Mouse (Mus musculus): ENCODE data around the gene Nat14. TPM values are rescaled to one million over a fixed set of nuclear protein-coding genes. Genes with fewer than 3 reads are reported as not detected.

The Nat14 gene
- total RNA-seq, 2 experiments from 2014 or later, result 9.9 to 10.1 TPM

DNA sequence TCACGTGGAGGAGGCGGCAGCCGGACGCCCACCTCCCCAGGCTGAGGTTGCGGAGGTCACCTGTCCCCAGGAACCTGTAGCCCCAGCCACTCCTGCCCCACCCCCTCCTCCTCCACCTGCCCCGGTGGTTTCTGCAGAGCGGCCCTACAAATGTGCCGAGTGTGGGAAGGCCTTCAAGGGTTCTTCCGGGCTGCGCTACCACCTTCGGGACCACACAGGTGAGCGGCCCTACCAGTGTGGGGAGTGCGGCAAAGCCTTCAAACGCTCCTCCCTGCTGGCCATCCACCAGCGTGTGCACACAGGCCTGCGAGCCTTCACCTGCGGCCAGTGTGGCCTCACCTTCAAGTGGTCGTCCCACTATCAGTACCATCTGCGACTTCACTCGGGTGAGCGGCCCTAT lies 1.9 kb upstream of the Nat14 start:
- DNase-seq (ENCODE audit: low spot score in 2 of 2), result no peak

DNA sequence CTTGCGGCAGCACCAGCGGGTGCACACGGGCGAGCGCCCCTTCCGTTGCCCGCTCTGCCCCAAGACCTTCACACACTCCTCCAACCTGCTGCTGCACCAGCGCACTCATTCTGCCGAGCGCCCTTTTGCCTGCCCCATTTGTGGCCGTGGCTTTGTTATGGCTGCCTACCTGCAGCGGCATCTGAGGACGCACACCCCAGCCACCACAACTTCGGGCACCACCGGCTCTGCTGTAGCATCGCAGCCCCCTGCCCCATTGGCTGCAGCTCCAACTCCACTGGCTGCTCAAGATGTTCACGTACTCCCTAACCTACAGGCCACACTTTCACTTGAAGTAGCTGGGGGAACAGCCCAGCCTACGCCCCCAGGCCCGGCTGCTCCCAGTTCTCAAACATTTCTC lies 1.3 kb upstream of the Nat14 start:
- DNase-seq (ENCODE audit: low spot score in 2 of 2), result no peak

DNA sequence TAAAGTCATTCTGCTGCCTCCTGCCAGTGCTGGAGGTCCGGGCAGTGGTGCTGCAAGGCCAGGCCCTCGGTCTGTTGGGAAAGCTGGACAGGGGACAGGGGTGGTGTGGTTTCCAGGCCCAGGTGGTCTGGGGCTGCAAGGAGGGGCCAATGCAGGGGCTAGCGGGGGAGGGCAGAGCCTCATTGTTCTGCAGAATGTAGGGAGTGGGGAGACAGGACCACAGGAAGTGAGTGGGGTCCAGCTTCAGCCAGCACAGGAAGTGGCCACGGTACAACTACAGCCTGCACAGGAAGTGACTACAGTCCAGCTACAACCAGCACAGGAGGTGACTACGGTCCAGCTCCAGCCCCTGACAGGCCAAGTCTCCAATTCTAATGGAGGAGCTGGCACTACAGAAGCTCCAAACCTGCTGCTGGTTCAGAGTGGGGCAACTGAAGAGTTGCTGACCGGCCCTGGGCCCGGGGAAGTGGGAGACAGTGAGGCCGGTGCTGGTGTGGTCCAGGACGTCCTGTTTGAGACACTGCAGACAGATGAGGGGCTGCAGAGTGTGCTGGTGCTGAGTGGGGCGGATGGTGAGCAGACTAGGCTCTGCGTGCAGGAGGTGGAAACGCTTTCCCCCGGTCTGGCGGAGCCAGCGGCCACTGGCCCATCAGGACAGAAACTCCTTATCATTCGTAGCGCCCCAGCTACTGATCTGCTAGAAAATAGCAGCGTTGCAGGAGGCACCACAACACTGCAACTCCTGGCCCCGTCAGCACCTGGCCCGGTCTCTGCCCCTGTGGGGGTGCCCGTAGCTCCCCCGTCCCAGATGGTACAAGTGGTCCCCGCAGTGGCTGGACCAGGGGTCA lies 628 bp upstream of the Nat14 start:
- DNase-seq (ENCODE audit: low spot score in 2 of 2), result no peak

DNA sequence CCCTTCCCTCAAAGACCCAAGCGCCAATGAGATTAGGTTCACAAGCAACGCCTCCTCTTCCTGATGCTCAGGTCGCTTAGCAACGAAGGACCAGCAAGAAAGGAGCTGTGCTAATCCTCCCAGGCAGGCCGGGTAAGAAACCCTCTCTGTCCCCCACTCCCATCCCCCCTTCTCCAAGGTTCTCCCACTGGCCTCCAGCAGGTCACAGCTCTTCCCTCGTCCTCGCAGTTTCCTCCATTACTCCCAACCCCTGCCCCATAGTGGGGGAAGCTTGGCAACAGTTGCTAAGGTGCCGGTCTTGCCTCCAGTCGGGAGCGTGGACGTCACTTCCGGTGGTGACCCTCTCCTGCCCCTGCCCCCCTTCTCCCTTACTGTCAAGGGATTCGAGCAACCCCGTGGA lies 680 bp downstream of the Nat14 start:
- peak in 1 of 2 experiments; percentile 49 for DNase-seq (ENCODE audit: low spot score in 2 of 2)

DNA sequence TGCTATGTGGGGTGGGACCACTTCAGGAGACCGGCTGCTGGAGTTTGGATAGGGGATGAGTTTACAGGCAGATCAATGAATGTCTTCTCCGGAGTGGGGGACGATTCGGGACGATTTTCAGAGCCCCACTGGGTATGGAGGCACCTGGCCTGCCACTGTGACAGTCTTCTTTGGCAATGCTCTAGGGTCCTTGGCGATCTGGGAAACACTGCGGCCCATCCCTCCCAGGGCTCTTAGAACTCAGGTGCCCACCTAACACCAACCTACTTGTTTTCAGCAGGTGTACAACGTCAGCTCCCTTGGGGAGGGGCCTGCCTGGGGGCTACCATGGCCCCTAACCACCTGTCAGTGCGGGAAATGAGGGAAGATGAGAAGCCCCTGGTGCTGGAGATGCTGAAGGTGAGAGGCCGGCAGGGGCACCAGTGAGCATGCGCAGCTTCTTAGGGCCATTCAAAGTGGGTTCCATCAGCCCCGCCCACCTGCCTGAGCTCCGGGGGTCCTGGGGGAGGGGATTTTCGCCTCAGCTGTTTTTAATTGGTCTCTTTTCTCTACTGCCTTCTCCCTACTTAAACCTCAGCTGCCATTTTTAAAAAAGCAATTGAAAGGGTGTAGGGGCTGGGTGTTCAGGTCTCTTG lies 1.2 kb downstream of the Nat14 start:
- DNase-seq (ENCODE audit: low spot score in 2 of 2), result no peak

DNA sequence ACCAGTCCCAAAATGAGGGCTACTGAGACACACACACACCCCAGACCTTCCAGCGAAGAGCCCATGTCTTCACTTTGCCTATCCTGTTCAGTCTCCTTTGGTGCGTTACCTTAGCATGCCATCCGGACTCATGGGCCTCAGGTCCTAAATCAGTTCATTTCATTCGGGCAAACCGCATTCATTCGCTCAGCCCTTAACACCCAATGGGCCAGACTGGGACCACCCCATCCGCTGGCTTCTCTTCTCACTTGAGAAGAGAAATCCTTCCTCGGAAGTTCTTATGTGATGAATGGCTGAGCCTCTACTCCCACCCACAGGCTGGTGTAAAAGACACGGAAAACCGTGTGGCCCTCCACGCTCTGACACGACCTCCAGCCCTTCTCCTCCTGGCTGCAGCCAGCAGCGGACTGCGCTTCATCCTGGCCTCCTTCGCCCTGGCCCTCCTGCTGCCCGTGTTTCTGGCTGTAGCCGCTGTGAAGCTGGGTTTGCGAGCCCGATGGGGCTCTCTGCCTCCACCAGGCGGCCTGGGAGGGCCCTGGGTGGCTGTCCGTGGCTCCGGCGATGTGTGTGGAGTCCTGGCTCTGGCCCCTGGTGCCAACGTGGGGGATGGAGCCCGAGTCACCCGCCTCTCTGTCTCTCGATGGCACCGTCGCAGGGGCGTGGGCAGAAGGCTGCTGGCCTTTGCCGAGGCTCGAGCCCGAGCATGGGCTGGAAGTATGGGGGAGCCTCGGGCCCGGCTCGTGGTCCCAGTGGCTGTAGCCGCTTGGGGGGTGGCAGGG lies 1.9 kb downstream of the Nat14 start:
- DNase-seq (ENCODE audit: low spot score in 2 of 2), result no peak

DNA sequence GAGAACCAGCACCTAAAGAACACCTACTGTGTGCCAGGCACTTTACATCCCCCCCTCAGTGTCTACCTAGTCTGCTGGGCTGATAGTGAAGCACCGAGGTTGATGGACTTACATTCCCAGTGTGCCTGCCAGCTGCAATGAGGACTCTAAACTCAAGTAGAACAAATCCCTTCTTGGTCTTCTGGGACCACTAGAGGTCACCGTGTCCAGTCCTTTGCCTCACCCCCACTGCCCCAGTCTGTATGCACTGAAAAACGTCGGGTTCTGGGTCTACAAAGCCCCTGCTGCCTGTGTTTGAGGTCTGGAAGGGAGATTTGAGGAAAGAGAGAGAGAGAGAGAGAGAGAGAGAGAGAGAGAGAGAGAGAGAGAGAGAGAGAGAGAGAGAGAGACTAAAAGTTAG lies 2.7 kb downstream of the Nat14 start:
- no peak for DNase-seq (ENCODE audit: low spot score in 2 of 2)

DNA sequence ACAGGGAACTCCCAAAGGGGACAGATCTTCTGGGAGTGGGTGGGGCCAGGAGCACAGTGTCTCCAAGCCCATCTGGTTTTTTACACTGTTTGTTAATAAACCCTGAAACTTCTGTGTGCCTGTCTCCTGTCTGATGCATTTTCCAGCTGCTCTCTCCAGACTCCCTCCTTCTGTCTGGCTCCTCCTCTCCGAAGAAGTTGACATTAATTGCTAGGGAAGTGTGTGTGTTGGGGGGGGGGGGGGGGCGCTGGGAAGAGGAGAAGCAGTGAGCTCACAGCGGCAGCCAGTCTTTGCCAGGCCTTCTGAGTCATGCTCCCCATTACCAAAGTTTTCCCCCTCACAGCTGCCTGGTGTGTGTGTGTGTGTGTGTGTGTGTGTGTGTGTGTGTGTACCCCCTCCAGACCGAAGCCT lies 3.1 kb downstream of the Nat14 start:
- DNase-seq (ENCODE audit: low spot score in 2 of 2), result no peak

DNA sequence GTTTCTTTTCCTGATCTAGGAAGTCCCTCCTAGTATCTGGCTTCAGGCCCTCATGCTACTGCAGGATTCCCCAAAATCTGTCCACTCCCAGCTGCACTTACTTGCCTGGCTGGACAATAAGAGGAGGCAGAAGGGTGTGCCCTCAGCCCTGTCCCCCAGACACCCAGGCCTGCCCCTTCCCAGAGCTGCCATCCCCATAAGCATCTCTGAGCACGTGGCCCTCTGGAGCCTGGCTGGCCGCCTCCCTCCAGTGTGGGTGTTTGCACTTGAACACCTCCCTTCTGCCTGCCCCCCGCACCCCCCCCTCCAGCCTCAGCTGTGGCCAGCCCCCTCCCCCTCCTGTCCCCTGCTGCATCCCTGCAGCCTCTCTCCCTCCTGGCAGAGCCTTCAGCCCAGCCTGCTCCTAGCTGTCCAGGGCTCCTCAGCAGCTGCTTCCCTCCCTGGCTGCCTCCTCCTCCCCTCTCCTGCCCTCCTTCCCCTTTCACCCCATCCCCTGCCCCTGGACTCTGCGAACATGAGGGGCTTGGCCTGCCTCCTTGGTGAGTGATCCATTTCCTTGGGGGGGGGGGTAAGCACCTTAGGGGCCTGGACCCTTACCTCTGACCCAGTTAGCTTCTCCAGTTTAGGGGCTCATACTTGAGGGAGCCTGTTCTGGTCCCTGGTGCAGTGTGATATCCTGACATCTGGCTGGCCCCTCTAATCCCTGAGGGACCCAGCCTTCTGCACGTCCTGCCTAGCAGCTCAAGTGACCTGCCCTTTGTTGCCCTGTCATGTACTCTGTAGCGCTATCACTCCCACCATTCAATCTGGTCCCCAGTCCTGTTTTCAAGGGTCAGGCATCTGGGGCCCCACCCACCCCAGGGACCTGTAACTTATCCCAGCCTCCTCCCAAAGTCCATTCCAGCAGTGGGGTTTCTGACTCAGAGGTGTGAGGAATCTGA lies 3.9 kb downstream of the Nat14 start, which contains the start of gene Ssc5d:
Gene Ssc5d (plus strand): TSS at position 345 of the 941 bp plus-strand sequence.
- no peak for DNase-seq (ENCODE audit: low spot score in 2 of 2)

DNA sequence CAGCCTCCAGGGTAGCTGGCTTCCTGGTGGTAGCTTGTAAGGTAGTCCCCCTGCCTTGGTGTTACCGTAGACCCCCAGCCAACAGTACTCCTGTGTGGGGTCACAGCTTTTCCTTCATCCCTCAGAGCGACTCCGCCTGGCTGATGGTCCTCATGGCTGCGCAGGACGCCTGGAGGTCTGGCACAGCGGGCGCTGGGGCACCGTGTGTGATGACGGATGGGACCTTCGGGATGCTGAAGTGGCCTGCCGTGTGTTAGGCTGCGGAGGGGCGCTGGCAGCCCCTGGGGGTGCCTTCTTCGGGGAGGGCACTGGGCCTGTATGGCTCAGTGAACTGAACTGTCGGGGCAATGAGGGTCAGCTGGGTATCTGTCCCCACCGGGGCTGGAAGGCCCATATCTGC lies 5.0 kb downstream of the Nat14 start:
- no peak for DNase-seq (ENCODE audit: low spot score in 2 of 2)

DNA sequence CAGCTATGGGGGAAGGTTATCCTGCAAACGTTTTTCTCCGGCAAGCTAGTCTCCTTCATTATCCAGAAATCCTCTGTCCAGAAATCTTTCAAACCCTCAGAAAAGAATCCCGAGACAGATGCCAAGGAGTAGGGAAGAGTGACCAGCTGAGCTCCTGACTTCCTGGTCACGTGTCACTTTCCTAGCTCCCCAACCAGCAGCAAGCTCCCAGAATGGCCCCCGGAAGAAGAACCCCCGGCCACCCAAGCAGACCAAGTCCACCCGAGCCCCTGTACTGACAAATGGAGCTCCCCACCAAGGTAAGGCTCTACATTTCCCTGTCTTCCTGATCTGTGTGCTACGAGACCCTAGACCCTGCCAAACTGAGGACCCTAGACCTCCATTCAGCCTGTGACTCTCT lies 5.9 kb downstream of the Nat14 start:
- DNase-seq (ENCODE audit: low spot score in 2 of 2), result no peak

DNA sequence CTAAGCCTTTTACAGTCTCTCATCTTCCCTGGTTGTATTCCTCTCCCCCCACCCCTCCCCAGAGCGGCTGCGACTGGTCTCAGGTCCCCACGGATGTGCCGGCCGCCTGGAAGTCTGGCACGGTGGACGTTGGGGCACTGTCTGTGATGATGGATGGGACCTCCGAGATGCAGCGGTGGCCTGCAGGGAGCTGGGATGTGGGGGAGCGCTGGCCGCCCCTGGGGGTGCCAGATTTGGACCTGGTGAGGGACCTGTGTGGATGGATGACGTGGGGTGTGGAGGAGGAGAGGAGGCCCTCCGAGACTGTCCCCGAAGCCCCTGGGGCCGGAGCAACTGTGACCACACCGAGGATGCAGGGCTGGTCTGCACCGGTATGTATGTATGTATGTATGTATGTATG lies 6.5 kb downstream of the Nat14 start:
- no peak for DNase-seq (ENCODE audit: low spot score in 2 of 2)

DNA sequence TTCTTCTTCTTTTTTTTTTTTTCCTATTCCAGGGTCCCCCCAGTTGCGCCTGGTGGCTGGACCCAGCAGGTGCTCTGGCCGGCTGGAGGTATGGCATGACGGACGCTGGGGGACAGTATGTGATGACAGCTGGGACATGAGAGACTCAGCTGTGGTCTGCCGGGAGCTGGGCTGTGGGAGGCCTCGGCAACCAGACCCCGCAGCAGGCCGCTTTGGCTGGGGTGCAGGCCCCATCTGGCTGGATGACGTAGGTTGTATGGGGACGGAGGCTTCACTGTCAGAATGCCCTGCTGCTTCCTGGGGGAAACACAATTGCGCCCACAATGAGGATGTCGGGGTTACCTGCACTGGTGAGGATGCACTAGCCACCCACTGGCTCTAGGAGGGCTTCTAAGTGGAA lies 11.3 kb downstream of the Nat14 start:
- DNase-seq (ENCODE audit: low spot score in 2 of 2), result no peak

DNA sequence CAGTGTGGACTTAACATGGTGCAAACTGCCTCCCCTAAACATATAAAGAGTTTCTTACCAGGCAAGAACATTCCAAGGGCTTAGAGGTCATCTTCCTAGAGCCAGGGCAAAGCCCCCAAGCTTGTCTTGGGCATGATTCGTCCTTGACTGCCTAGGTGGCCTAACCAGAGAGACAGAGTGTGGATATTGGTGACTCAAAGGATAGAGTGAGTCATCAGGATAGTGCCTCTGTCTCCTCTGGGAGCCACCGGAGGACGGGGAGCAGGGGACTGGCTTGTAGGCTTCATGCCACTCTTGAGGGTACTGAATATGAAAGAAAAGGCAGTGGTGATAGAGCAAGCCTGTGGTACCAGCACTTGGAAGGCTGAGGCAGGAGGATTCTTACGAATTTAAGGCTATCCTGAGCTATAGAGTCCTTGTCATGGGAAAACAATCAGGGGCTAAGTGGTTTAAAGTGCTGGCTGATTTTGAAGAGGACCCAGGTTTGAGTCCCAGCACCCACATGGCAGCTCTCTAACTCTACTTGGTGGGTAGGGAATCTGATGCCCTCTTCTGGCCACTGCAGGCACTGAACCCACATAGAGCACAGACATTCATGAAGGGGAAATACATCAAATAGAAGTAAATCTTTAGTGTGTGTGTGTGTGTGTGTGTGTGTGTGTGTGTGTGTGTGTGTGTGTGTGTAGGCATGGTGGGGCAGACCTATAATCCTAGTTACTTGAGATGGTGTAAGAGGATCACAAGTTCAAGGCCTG lies 12.5 kb downstream of the Nat14 start:
- DNase-seq (ENCODE audit: low spot score in 2 of 2), result no peak

DNA sequence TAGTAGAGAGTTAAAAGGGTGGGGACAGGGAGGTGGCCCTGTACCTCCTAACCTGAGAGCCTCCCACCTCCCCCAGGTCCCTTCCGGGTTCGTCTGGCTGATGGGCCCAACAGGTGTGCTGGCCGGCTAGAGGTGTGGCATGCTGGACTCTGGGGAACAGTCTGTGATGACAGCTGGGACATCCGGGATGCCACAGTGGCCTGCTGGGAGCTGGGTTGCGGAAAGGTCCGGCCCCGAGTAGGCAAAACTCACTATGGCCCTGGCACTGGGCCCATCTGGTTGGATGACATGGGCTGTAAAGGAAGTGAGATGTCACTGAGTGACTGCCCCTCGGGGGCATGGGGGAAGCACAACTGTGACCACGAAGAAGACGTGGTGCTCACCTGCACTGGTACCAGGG lies 15.0 kb downstream of the Nat14 start:
- DNase-seq (ENCODE audit: low spot score in 2 of 2), result no peak

DNA sequence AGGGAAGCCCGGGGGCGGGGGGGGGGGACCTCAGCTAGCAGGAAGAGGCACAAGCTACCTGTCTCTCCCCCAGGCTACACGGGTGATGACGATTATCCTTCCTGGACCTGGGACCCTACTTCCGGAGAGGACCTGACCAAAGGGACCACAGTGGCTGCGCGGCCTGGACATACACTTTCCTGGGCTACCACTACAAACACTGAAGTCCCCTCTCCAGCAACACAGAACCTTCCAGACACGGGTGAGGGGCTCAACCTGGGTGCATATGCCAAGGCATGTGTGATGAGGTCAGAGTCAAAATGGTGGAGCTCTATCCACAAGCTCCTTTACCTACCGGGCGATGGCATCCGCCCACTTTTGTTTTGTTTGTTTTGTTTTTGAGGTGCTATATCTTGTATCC lies 15.6 kb downstream of the Nat14 start:
- DNase-seq (ENCODE audit: low spot score in 2 of 2), result no peak

DNA sequence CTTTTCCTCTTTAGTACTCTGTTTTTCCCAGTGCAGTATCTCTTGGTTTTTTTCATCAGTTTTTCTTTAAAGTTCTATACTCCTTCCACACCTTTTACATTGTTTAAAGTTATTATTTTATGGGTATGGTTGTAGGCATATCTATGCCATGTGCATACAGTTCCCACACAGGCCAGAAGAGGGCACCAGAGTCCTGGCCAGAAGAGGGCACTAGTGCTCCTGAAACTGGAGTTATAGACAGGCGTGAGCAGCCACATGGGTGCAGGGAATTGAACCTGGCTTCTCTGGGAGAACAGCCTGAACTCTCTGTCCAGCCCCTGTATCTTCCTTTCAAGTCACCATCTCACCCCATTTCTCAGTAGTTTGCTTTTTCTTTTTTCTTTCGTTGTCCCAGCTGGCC lies 16.6 kb downstream of the Nat14 start:
- DNase-seq (ENCODE audit: low spot score in 2 of 2), result peak in 1 of 2 experiments; percentile 58

DNA sequence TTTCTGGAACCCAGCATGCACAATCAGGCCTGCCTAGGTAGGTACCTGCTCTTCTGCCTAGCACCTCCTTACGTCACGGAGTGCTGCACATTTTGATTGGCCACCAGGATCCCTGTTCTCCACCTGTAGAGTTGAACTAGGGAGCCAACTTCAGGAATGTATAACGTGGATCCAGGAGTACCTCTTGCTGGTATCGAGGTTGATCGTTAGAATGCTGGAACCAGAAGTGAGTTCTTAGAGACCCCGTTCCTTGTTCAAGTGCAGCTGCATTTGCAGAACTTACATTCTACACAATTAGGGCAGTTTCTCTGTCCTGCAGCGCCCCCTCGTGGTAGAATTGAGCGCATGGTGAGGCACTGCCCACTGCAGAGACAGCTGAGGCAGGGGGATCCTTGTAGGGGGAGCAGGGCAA lies 18.2 kb downstream of the Nat14 start:
- DNase-seq (ENCODE audit: low spot score in 2 of 2), result peak; percentile 64 to 78

DNA sequence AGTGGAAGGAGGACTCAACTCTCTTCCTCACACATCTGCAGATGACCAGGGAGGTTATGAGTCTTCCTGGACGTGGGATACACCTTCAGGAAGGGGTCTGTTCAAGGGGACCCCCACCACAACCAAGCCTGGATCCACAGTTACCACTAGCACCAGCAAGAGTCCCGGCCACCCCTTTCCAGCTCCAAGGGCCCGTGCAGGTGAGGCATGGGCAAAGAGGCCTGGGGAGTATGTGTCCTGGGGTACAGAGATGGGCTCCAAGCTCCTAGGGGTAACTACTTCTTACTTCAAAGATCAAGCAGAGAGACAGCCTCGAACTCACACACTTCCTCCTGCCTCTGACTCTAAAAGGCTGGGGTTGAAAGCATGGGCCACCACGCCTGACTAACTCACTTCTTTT lies 20.8 kb downstream of the Nat14 start:
- no peak for DNase-seq (ENCODE audit: low spot score in 2 of 2)

DNA sequence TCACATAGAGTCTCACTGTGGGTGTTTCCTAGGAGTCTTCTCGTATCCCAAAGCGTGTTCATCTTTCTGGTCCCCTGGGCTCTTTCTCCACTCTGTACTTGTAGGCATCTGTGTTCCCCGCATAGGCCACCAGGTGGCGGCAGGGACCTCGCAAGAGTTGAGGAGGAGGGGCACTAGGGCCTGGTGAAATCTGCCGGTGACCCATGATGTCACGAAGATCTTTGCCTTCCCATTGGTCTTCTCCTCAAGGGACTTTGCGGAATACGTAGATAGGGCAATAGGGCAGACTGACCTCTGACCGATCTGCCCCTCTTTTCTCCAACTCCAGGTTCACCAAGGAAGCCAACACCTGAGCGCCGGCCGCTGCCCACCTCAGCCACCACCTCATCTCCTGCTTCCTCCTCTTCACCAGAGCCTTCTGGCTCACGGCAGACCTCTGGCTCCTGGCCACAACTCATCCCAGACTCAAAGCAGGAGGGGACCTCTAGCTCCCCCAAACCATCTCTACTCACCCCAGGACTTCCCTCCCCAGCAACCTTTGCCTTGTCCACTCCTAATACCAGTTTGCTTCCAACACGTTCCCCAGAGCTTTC lies 21.5 kb downstream of the Nat14 start:
- peak; percentile 85 to 89 for DNase-seq (ENCODE audit: low spot score in 2 of 2)
